Mouse (Mus musculus) ES-Bruce4 (cell line): ENCODE measurements around the gene Rora. TPM values are rescaled to one million over a fixed set of nuclear protein-coding genes. Genes with fewer than 3 reads are reported as not detected.

Experiments used
- H3K27ac ChIP-seq: 2 replicates; pipeline ENCODE4 v1.5.1; 2012; ENCODE audit warnings: low read length, inconsistent platforms; ENCODE audit not compliant: insufficient read depth
- H3K27me3 ChIP-seq: 2 replicates; pipeline ENCODE4 v1.6.1; 2012; ENCODE audit warnings: mild to moderate bottlenecking, low read length, inconsistent platforms; ENCODE audit not compliant: control insufficient read depth, poor library complexity, insufficient read depth, severe bottlenecking
- H3K36me3 ChIP-seq: 2 replicates; pipeline ENCODE4 v1.6.1; 2012; ENCODE audit warnings: inconsistent platforms, mild to moderate bottlenecking, low read length, moderate library complexity; ENCODE audit not compliant: control insufficient read depth, poor library complexity, insufficient read depth, severe bottlenecking
- H3K4me1 ChIP-seq: one replicate; pipeline ENCODE4 v1.8.1; 2011; ENCODE audit warnings: low read length; ENCODE audit not compliant: control insufficient read depth, insufficient read depth
- H3K4me3 ChIP-seq: 2 replicates; pipeline ENCODE4 v1.5.1; 2011; ENCODE audit warnings: low read depth, mild to moderate bottlenecking, low read length
- H3K9ac ChIP-seq: 2 replicates; pipeline ENCODE4 v1.6.1; 2012; ENCODE audit warnings: low read depth, mild to moderate bottlenecking, inconsistent platforms; ENCODE audit not compliant: poor library complexity, severe bottlenecking
- H3K9me3 ChIP-seq: replicated peaks from 2 replicates; pipeline ENCODE4 v1.6.1; 2012; ENCODE audit warnings: mild to moderate bottlenecking, low read length, inconsistent platforms; ENCODE audit not compliant: control insufficient read depth, poor library complexity, insufficient read depth, severe bottlenecking
- CTCF ChIP-seq: IDR thresholded peaks from one replicate; pipeline ENCODE4 v1.8.1; 2011; ENCODE audit warnings: low read depth, low read length
- EP300 ChIP-seq: IDR thresholded peaks from 2 replicates; pipeline ENCODE4 v1.6.1; 2011; ENCODE audit warnings: low read depth, low read length; ENCODE audit not compliant: insufficient read depth
- POLR2A ChIP-seq: IDR thresholded peaks from one replicate; pipeline ENCODE4 v1.8.1; 2011; ENCODE audit warnings: low read length; ENCODE audit not compliant: insufficient read depth
- polyA plus RNA-seq: library from polyadenylated mRNA; stranded (reverse); fragments of >200 nt; gene quantifications from 2 replicates; pipeline ENCODE4 v1.2.4, GENCODE M21; 2011; ENCODE audit warnings: low read depth; ENCODE audit not compliant: missing spikeins, insufficient read depth, insufficient read length

Gene Rora
- polyA plus RNA-seq, 1 experiment: 3.6 TPM

DNA sequence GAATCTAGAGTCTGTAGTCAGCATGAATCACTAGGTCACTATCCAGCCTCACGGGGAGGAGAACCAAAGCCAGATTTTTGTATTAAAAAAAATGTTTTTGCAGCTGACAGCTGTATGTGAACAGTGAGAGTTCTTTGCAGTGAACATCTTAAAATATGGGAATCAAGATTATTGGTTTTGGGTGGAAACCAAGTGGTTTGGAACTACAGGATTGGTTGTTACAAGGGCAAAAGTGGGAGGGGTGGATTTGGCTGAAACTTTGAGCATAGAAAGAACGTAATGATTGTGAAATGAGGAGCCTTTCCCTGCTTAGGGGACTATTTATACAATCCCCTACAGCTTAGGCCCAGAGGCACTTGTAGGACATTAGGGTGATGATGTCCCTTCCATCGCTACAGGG, 173.9 kb downstream of the Rora start:
- Histone ChIP-seq H3K27ac (no peak overlapping the region), H3K4me1 (no peaks in the 10 kb centered on the region), H3K9ac (no peak overlapping the region), H3K4me3 (no peak overlapping the region), H3K36me3 (no peaks in the 10 kb centered on the region), H3K9me3 (no peaks in the 10 kb centered on the region), H3K27me3 (no peaks in the 10 kb centered on the region)
- no peak for TF ChIP-seq CTCF
- no peak for TF ChIP-seq EP300
- no peak for TF ChIP-seq POLR2A

DNA sequence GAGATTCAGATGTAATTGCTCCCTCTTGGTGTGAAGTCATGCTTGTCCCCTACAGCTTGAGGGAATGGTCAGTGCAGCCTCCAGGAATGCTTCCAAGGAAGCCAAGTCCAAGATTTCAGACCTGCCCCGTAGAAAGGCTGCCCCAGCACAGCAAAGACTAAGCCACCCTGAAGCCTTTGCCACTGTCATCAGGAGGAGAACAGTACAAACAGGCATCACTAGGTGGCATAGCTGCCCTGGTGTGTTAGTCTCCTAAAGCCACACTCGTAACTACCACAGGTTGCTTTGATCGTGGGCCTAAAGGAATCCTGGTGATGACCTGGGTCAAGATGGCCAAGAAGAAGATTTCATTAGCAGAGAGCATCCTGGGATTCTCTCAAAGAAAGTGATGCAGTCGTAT, 176.3 kb downstream of the Rora start:
- H3K27me3 ChIP-seq: no peaks in the 10 kb centered on the region
- TF ChIP-seq EP300 (no peak), POLR2A (no peak), CTCF (no peak)
- no peaks in the 10 kb centered on the region for H3K9me3 ChIP-seq
- H3K4me1 ChIP-seq: no peaks in the 10 kb centered on the region
- H3K9ac ChIP-seq: no peak overlapping the region
- no peaks in the 10 kb centered on the region for H3K36me3 ChIP-seq
- no peak overlapping the region for H3K4me3 ChIP-seq
- H3K27ac ChIP-seq: no peak overlapping the region

DNA sequence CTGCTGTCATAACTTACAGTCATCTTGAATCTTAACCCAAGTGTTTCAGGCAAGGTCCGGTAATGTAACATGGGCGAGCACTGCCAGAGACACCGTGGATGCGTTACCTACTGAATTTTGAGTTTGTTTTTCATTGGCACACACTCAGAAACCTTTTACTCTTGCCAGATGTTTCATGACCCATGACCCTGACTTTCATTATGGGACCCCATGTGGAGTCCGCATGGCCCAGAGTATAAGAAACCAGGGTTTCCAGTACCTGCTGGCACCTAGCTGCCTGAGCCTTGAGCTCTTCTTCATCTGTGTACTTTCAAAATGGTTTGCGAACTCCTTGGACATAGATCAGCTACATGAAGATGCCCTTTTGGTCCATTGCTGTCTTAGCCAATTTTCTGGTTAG, 179.7 kb downstream of the Rora start:
- no peaks in the 10 kb centered on the region for H3K36me3 ChIP-seq
- TF ChIP-seq CTCF (no peak), POLR2A (no peak), EP300 (no peak)
- no peaks in the 10 kb centered on the region for H3K27me3 ChIP-seq
- no peak overlapping the region for H3K4me3 ChIP-seq
- no peak overlapping the region for H3K9ac ChIP-seq
- no peak overlapping the region for H3K27ac ChIP-seq
- no peaks in the 10 kb centered on the region for H3K4me1 ChIP-seq
- H3K9me3 ChIP-seq: no peaks in the 10 kb centered on the region

DNA sequence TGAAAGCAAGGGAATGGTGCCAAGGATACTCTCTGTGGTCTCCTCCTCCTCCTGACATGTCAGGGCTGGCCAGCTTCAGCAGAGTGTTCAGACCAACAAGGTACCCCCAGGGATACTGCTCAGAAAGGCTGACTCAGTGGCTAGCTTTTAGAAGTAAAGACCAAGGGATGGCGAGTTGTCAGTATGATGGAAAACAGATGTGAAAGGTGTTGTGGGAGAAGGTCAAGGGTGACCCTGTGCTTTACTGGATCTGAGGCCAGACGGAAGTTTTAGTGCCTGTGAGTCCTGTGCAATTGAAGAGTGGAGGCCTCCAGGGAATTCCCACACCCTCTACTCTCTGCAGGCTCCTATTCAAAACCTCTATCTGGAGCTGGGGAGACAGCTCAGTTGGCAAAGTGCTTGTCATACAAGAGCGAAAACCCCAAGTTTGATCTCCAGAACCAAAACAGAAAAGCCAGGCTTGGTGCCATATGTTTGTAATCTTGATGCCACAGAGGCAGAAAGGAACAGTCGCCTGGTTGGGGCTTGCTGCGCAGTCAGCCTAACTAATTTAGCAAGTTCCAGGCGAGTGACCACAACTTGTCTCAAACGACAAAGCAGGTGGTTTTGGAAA, 181.6 kb downstream of the Rora start:
- Histone ChIP-seq H3K9ac (no peak overlapping the region), H3K27ac (no peak overlapping the region), H3K27me3 (no peaks in the 10 kb centered on the region), H3K4me3 (no peak overlapping the region), H3K36me3 (no peaks in the 10 kb centered on the region), H3K4me1 (no peaks in the 10 kb centered on the region), H3K9me3 (no peaks in the 10 kb centered on the region)
- TF ChIP-seq EP300 (no peak), POLR2A (no peak), CTCF (no peak)

DNA sequence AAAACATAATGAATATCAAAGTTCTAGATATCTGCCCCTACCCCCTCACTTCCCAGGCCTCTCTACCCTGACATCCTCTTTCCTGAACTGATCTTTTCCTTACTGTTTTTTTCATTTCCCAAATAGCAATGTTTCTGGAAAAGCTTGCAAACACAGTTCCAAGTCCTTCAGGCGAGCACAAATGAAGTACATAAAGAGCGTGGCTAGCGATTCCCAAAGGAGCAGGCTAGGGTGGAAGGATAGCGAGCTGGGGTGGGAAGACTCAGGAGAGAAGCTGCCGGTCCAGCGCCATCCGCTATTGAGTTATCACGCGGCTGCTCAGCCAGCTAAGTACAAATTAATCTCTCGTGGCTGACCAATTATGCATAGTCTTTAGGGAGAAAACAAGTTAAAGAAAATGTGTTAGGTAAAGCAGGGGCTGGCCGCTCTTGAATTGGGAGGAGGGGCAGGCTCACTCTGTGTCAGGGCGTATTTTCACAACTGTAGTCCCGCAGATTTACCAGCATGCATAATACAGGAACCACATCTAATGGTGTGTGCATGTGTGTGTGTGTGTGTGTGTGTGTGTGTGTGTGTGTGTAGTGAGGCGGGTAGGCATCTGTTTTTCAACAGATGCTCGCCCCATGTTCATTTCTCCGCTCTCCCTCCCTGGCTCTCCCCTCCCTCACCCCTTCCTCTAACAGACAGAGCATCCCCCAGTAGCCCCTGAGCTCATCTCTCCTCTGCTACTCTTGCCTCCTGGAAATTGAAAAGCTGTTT, 188.7 kb downstream of the Rora start:
- no peak for TF ChIP-seq POLR2A

DNA sequence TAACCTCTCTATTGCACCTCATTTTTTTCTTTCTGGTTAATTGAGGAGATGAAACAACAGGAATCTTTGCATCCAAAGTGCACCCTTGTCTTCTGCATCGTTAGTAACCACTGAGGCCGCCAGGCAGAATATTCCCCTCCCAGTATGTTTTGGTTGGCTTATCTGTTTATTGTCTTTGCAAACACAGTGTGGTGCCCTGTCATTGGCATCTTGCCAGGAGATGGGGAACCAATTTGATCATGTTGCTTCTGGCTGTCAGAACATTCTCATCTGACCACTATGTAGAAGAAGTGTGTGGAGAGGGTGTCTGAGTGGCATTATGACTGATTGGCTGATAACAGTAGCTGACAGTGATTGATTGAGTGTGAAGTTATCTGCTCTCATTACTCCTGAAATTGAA, 192.0 kb downstream of the Rora start:
- Histone ChIP-seq H3K9ac (no peak overlapping the region), H3K27me3 (no peaks in the 10 kb centered on the region), H3K4me3 (no peak overlapping the region), H3K27ac (no peak overlapping the region), H3K36me3 (no peaks in the 10 kb centered on the region), H3K9me3 (no peaks in the 10 kb centered on the region), H3K4me1 (no peaks in the 10 kb centered on the region)
- TF ChIP-seq POLR2A (no peak), CTCF (no peak), EP300 (no peak)

More for the DNA sequence above, 188.7 kb downstream of the Rora start:
- Histone ChIP-seq H3K9me3 (no peaks in the 10 kb centered on the region), H3K27me3 (no peaks in the 10 kb centered on the region), H3K4me3 (no peak overlapping the region), H3K36me3 (no peaks in the 10 kb centered on the region), H3K27ac (no peak overlapping the region), H3K9ac (no peak overlapping the region), H3K4me1 (no peaks in the 10 kb centered on the region)
